Mouse (Mus musculus): ENCODE results near the gene Meis1.

- no peak for TF ChIP-seq EP300 (IDR thresholded peaks at IDR 0.05; ENCODE audit: low read depth)
- no peak for TF ChIP-seq CTCF (IDR thresholded peaks at IDR 0.05; ENCODE audit: low read depth)
Observed at GRCm38 (mm10) chr11:18888651-18889050, 130.1 kb downstream of the Meis1 start.
